38 mouse cellular contexts compared by ENCODE assay signal in the genomic region with DNA sequence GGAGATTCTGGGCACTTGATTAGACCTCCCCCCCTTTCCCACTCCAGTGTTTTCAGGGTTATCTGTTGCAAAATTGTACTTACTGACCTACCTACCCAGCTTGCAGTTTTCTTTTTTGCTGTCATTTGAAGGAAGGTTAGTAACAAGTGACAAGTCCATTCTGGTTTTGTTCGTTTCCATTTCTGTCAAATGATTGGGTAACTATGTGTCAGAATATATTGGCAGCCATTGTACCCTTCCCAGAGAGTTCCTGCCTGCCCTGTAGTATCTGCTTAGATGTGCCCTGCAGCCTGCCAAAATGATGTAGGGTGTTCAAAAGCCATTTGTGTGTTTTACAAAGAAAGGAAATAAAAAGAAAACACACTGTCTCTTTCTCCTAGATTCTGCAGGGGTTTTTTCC. TPM values are rescaled to one million over a fixed set of nuclear protein-coding genes. Genes with fewer than 3 reads are reported as not detected.
"Had no signal": no experiment of that assay in that cellular context is flagged by ENCODE, and none has a peak within 500 bp of the region (broad histone marks: within the 10 kb centered on the region; RNA-seq: fewer than 3 reads in every experiment).

No protein-coding gene starts in this region.

- ATAC-seq: liver, embryonic 12.5 days; liver, postnatal 0 days; lung, postnatal 0 days; midbrain, embryonic 15.5 days; midbrain, embryonic 16.5 days had no signal

- H3K27ac ChIP-seq: left cerebral cortex, adult 2 months; limb, embryonic 10.5 days; limb, embryonic 12.5 days; limb, embryonic 13.5 days; limb, embryonic 15.5 days; liver, embryonic 12.5 days; liver, embryonic 13.5 days; liver, embryonic 14.5 days; liver, embryonic 15.5 days; lung, embryonic 15.5 days; macrophage; midbrain, embryonic 10.5 days; midbrain, embryonic 12.5 days; midbrain, embryonic 15.5 days; neural tube, embryonic 12.5 days had no signal

- H3K9me3 ChIP-seq: limb, embryonic 10.5 days; limb, embryonic 12.5 days; limb, embryonic 13.5 days; limb, embryonic 15.5 days; liver, embryonic 12.5 days; liver, embryonic 13.5 days; liver, embryonic 15.5 days; lung, embryonic 15.5 days; megakaryocyte, embryonic 14.5 days; midbrain, embryonic 10.5 days; midbrain, embryonic 12.5 days; midbrain, embryonic 15.5 days; neural tube, embryonic 12.5 days had no signal

- H3K4me2 ChIP-seq: limb, embryonic 12.5 days; limb, embryonic 13.5 days; limb, embryonic 15.5 days; liver, embryonic 11.5 days; liver, embryonic 12.5 days; liver, embryonic 13.5 days; liver, embryonic 15.5 days; lung, embryonic 14.5 days; lung, embryonic 15.5 days; midbrain, embryonic 12.5 days; midbrain, embryonic 15.5 days; neural tube, embryonic 12.5 days had no signal

- H3K9ac ChIP-seq: limb, embryonic 12.5 days; limb, embryonic 13.5 days; limb, embryonic 15.5 days; liver, embryonic 12.5 days; liver, embryonic 13.5 days; liver, embryonic 14.5 days; liver, embryonic 15.5 days; liver, postnatal 0 days; lung, embryonic 14.5 days; lung, embryonic 15.5 days; midbrain, embryonic 12.5 days; midbrain, embryonic 15.5 days; neural tube, embryonic 12.5 days had no signal

- H3K4me1 ChIP-seq: limb, embryonic 10.5 days; limb, embryonic 12.5 days; limb, embryonic 13.5 days; limb, embryonic 15.5 days; liver, embryonic 12.5 days; liver, embryonic 13.5 days; liver, embryonic 15.5 days; lung, embryonic 15.5 days; midbrain, embryonic 10.5 days; midbrain, embryonic 12.5 days; midbrain, embryonic 15.5 days; neural tube, embryonic 12.5 days had no signal

- H3K27me3 ChIP-seq: limb, embryonic 12.5 days; limb, embryonic 13.5 days; limb, embryonic 15.5 days; liver, embryonic 15.5 days; lung, embryonic 15.5 days; midbrain, embryonic 12.5 days; midbrain, embryonic 15.5 days; neural tube, embryonic 12.5 days had no signal

- H3K36me3 ChIP-seq: limb, embryonic 10.5 days; limb, embryonic 12.5 days; limb, embryonic 13.5 days; limb, embryonic 15.5 days; liver, embryonic 12.5 days; liver, embryonic 13.5 days; liver, embryonic 15.5 days; lung, embryonic 15.5 days; midbrain, embryonic 10.5 days; midbrain, embryonic 12.5 days; midbrain, embryonic 15.5 days; neural tube, embryonic 12.5 days had no signal

- DNase-seq: left cerebral cortex, postnatal 4 days; liver; liver, embryonic 13.5 days; liver, postnatal 0 days; lung, adult 18-20 months; lung, adult 2 months; lung, embryonic 14.5 days; lung, postnatal 10 days; lung, postnatal 14 days; lung, postnatal 36 days; lung, postnatal 4 days; midbrain, embryonic 14.5 days had no signal

- H3K4me3 ChIP-seq: left cerebral cortex, adult 2 months; limb, embryonic 10.5 days; limb, embryonic 12.5 days; limb, embryonic 13.5 days; limb, embryonic 15.5 days; liver, embryonic 12.5 days; liver, embryonic 13.5 days; liver, embryonic 15.5 days; lung, embryonic 15.5 days; megakaryocyte, embryonic 14.5 days; midbrain, embryonic 10.5 days; midbrain, embryonic 12.5 days; midbrain, embryonic 15.5 days; myocyte; neural tube, embryonic 12.5 days had no signal

RNA-seq across cellular contexts. Expression of a gene that starts 12.3 kb away (rescaled TPM):
- total RNA-seq: liver, adult 2 months; megakaryocyte progenitor cell, adult 5-6 weeks; megakaryocyte, adult 5-6 weeks; megakaryocyte-erythroid progenitor cell, adult 5-6 weeks; midbrain, postnatal 0 days; monocyte, adult 5-6 weeks had no signal
- polyA plus RNA-seq: liver, adult 2 months; liver, embryonic 11.5 days; liver, embryonic 13.5 days; liver, embryonic 14.5 days; liver, embryonic 15.5 days; liver, embryonic 16.5 days; lung, adult 2 months; macrophage; myocyte had no signal
